Mouse (Mus musculus) gastrocnemius, adult 18-20 months (tissue): ENCODE results near the gene Hivep3. TPM values are rescaled to one million over a fixed set of nuclear protein-coding genes. Genes with fewer than 3 reads are reported as not detected.

Experiments used
- DNase-seq: peaks from one replicate; pipeline ENCODE4 v3.0.0; 2021; ENCODE audit warnings: low spot score
- total RNA-seq, 2 experiments: library from RNA; stranded (reverse); gene quantifications; 2 replicates each; pipeline ENCODE4 v1.2.3; 2021

Gene Hivep3
- total RNA-seq, 2 experiments from 2014 or later = 3.0 to 5.6 TPM

DNA sequence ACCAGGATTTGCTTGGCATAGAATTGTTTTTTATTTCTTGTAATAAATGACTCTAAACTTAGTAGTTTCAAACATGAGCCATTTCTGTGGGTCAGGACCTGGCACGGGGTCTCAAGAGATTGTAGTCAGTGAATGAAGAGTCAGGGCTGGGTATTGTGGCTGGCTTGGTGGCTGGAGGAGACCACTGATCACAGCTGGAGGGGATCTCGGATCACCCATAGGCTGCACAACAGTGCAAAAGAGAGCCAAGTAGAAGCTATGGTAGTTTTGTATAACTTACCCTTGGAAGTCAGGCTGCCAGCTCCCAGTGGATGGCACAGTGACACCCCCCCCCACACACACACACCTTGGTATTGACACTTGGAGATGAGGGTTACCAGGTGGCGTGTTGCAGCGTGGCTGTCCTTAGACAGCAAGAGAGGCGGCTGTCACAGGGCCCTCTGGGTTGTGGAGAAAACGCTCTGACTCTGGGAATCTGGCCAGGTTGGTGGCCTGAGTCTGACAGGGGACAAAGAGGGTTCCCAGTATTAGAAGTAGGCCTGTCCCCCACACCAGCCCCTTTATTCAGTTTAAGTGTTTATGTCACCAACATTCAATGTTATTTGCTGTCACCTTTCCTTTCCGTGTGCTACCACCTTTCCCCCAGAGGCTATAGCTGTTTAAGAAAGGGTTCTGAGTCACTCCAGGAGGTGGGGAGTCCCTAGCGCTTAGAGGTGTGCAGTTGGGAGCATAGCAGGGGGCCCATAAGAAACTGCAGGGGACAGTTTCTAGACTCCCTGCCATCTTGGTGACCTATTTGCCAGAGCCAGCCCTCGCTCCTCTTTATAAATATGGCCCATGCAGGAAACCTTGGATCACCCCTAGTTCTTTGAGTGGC is 240.4 kb downstream of the Hivep3 start:
- no peak for DNase-seq

DNA sequence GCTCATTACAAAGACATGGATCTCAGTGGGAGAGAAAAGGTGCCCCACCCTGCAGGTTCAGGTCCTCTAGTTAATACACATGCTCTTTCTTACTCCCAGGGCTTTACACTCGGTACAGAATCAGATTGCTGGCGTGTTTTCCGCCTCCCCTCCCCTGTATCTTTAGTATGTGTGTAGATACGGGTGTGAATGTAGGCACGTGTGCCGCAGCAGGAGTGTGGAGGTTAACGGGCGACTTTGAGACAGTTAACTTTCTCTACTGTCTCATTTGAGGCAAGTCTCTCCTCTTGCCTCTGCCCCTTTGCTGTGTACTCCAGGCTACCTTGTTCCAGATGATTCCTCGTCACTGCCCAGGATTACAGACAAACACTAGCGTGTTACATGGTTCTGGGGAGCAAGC is 241.7 kb downstream of the Hivep3 start:
- no peak for DNase-seq

DNA sequence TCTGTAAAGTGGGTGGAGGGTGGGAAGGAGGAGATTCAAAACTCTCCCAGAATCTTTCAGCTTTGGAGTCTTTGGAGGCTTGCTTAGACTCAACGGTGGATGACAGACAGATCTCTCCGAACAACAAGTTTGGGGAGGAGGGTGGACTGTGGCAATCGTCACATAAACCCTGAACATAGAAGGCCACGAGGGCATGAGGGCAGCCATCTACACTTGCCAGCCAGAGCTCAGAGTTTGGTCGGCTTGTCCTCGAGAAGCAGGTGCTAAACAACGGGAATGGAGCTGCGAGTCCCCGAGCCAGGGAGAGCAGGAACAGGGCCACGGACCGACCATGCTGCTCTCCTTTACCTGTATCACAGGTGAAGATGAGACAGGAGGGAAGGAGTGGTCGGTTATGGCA is 242.2 kb downstream of the Hivep3 start:
- no peak for DNase-seq

DNA sequence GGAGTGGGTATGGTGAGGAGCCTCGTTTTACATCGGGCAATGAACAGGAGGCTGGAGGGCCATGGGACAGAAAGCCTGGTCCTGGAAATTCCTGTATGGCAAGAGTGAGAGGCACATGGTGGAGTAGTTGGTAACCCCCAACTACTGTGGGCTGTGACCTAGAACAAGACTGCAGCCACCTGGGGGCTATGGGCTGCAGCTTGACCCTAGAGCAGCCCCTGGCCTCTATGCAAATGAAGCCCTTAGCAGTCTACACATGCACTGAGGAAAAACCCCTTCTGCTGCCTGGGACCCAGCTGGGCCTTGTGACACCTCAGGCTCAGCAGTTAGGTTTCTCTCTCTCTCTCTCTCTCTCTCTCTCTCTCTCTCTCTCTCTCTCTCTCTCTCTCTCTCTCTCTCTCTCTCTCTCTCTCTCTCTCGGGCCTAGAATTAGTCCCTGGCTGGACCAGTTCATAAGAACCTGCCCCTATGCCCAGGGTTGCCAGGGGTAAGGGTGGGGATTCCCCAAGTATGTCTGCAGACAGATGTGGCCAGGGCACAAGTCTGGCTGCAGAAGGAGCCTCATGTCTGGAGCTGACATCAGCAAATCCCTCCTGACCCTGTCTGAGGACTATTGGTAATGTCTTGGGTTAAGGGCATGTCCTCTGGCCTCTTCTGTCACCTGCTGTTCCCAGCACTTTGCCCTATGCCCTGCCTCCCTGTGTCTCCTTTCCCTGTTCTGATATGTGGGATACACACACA is 243.0 kb downstream of the Hivep3 start:
- DNase-seq = no peak

DNA sequence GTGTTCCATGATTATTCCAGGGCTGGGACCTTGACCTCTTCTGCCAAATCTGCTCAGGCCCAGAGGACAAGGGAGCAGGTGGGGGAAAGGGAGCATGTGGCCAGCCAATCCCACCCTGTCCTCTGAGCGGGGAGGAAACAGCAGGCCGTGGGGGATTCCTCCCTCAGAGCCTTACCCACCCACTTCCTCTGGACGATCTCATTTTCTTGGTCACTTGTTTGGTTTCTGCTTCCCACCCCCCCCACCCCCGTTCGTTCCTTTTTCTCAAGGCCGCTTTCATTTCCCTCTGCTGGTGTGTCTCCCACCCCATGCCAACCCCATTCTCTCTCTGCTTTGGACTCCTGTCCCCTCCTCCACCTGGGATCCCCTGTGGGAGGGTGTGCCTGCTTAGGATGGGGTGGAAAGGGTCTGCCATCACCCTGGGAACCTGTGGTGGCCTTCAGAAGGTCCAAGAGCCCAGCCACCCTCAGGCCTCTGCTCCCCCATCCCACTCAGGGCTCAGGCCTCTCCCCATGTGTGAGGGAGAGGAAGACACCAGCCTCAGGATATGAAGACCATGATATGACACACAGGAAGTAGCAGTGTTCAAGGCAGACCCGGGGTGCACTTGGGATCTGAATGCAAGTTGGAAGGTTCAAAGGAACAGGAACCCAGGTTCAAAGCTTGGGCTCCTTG is 244.4 kb downstream of the Hivep3 start:
- DNase-seq = no peak

DNA sequence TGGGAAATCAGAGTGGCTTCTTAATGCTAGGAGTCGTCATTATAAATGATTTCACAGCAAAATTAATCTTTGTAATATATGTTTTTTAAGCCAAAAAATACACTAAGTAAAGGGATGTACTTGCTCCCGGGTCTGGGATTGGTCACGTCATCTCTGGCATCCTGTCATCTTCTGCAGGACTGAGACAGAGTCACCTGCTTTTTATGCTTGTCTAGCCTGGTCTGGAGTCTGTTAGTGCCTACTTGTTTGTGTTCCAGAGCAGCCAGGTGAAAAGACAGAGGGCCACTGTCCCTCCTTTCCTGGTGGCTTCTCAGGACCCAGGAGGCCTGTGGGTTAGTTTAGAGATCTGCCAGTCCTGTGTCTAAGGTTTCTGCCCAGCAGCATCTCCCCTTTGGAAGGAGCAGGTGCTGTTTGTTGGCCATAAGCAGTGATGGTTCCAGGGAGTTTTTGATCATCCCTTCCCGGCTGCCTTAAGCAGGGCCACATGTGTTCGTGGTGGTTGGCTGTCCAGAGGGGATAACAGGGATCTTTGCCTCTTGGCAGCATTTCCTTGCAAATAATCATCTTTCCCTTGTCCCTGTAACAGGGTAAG is 245.8 kb downstream of the Hivep3 start:
- no peak for DNase-seq

DNA sequence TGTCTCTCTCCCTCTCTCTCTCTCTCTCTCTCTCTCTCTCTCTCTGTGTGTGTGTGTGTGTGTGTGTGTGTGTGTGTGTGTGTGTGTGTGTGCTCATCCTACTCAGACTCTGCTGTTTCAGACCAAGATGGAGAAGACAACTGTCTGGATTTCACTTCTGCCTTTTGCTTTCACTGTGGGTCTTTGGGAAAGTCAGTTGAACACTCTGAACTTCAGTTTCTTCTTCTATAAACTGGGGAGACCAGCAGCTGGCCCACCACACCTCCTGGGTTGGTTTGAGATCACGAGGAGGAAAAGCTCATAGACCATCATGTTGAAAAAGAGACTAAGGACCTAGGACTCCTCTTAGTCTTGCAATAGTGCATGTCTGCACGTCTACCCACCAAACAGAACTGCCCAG is 246.3 kb downstream of the Hivep3 start:
- no peak for DNase-seq

DNA sequence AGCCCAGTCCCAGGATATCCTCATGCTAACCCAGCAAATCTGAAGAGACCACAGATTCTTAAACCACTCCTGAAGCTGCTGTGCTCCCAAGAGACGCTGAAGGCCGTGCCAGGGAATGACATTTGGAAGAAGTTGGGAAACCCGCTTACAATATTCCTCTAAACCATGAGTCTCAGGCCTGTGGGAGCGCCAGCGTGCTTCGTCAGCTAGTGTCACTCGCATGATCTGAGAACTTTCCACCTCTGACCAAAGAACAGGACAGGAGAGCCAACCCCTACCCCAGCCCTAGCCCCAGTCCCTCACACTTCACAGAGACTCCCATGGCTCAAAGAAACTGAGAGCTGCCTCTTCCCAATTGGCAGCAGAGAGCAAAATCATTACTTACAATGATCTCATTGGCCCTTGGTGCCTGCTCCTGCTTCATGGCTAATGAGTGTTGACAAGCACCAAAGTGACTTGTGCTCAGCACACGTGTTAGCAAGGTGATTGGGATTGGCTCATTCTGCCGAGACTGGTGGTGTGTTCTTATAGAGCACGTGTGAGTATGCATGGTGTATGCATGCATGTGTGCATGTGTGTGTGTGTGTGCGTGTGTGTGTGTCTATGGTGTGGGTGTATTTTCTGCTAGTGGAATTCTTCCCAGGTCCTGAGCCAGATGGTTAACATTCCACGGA is 247.6 kb downstream of the Hivep3 start:
- no peak for DNase-seq

DNA sequence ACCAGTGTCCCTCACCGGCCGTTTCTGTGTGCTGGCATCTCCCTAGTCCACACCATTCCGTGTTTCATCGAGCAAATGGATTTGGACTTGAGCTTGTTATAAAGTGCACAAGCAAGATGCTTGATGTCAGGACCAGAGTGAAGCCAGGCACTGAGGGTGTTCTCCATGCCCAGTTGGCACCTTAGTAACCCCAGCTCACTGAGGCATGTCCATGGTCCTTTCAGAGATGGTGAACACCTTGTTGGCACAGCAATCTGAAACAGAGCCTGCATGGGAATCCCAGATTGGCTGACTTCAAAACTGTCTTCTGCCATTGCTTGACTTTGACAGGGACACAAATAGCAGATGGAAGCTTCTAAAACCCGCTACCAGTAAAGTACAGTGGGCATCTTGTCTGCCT is 252.5 kb downstream of the Hivep3 start:
- DNase-seq = no peak

DNA sequence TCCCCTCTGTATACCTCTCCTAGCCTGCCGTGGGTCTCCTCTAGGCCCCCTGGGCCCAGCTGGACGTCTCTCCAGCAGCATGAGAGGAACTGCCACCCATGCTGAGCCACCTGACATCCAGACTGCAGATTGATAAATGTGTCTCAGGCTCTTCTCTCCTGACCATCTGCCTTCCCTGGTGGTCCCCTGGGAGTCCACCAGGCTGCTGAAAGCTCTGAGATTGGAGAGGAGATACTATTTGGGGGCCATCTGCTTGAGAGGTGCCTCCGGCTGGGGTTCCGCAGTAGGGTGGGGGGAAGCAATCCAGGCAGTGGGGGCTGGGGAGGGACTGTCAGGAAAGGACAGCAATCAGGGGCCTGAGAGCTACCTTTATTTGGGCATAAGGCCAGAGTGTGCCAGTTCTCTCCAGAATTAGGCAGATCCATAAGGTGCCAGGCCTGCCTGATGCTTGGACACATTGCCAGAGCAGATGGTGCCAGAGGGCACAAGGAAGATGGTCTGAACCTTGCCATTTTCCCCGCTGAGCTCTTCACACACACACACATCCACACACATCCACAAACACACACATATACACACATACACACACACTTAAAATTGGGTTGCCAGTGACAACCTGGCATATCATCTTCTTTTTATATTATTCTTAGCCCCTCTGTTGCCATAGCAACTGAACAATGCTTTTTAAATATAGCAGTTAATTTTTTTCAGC is 253.2 kb downstream of the Hivep3 start:
- no peak for DNase-seq

DNA sequence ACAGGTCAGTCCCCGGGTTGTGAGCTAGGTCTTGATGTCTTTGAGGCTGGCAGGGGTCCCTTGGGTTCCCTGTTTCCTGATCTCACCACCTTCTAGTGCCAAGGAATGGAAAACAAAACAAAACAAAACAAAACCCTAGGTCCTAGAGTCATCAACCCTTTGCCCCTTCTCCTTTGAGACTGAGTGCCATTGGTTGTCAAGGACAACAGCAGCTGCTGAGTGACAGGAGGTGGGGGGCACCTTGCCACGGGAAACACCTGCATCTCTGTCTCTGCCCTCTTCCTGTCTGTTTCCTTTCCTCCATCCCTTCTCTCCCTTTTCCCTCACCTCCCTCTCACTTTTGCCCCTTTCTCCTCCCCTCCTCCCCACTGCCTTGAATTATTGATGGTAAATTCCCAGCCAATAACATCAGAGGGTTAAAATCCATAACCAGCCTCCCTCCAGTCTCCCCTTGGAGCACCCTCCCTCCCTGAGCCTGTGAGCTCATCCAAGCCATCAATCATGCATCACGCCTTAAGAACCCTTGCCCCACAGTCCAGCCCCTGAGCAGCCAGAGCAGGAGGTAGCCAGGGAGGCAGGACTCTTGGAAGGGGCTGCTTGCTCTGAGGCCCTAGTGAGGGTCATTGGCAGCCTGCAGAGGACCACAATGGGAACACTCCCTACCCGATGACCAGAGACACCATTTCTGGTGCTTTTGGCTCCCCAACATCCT is 253.9 kb downstream of the Hivep3 start:
- DNase-seq = no peak

DNA sequence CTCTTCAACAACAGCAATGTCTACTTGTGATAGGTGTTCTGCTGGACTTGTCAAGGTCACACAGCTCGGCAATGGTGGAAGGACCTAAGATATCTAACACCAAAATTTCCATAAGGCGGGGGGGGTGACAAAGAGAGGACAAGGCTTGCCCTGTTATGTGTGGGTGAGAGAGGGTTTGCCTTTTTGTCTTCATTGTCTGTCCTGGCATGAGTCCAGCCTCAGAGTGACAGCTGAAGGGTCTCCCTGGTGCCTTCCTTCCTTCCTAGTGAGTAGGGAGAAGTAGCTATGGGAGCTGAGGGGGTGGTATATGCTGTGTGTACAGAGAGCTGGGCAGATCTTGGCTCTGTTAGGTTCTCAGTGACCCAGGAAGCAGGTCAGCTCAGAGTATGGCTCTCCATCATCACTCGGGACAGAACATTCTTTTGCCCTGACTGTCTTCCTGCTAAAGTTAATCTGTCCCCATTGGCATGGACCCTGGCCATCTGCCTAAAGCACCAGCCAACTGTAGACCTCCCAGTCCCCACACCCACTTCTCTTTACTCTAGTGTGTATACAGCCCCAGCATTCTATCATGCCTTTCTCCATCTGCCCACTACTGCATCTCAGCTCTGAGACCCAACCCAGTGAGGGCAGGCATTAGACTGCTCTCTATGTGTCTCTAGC is 255.6 kb downstream of the Hivep3 start:
- DNase-seq = no peak

DNA sequence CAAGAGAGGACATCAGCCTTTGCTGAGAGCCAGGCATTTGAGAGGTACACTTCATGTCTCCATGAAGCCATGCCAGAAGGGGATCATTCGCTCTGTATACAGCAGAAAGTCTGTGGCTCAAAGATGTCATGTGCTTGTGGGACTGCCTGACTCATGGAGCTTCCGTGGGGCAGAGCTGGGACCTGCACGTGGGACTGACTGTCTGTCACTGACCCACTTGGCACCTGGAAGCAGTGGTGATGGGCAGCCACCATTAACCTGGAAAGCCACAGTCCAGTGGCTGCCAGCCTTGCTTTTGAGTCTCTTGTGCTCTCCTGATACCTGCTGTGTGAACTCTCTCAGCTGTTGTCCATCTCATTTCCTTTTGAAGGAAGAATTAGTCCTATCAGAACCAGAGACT is 256.8 kb downstream of the Hivep3 start:
- no peak for DNase-seq

DNA sequence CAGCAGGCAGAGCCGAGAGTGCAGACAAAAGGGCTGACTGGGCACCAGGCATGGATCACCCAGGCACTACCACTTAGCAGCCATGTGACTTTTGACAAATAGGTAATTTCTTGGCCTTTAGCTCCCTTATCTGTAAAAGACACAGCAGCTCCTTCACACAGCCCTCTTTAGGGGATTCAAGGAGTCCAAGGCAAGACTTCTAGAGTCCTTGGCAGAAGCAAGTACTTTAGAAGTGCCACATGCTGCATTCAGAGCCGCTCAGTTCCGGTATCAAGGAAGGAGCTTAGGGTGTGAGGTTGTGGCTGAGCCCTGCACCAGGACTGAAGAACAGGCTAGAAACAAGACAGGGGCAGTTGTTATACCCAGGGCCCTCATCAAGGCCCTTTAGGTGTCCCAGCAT is 257.3 kb downstream of the Hivep3 start:
- no peak for DNase-seq

DNA sequence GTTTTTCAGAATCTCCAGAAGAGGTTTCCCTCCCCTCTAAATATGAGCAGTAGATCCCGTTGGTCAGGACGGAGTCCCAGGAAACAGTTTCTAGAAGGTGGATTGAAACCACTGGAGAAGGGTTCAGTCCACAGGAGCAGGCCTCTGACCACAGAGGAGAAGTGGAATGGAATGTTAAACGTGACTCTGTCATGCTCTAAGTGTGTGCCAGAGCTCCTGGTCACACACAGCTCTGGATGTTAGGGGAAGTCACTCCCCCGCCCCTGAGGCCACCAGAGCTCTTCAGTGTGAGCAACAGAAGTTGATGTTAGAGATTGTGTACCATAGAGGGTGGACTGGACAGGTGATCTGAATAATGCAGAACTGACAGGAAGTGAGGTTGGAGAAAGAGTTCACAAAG is 258.2 kb downstream of the Hivep3 start:
- no peak for DNase-seq

DNA sequence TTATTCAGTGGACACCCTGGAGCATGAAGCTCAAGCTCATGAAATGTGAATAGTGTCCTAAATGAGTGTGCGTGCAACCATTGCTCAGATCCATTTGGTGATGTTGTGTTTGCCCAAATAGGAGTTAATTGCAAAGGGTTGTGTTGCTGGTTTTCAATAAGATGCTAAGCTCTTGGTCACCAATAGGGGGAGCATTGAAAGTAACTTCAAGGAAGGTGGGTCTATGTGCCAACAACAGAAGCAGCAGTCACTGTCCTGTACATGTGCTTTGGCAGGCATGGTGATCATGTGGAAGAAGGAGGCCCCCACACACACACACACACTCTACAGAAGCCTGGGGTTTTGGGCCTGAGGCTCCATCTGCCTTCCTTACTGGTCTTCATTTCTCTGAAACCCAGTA is 262.8 kb downstream of the Hivep3 start:
- no peak for DNase-seq

DNA sequence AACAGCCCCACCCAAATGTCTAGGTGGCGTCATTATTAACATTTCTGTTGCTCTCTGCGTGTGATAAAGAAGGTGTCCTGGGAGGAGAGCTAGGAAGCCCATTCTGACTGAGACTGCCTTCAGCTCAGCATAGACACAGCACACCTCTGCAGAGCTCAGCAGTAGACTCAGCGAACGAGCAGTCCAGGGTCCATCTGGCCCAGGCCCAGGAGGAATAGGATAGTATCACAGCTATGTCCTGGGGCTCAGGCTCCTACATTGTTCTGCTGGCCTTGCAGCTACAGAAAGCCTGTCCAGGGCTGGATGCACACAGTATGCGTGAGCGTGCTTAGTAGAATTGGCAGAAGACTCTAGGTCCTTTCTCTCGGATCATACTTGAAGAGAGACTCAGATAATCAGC is 263.8 kb downstream of the Hivep3 start:
- DNase-seq = no peak

DNA sequence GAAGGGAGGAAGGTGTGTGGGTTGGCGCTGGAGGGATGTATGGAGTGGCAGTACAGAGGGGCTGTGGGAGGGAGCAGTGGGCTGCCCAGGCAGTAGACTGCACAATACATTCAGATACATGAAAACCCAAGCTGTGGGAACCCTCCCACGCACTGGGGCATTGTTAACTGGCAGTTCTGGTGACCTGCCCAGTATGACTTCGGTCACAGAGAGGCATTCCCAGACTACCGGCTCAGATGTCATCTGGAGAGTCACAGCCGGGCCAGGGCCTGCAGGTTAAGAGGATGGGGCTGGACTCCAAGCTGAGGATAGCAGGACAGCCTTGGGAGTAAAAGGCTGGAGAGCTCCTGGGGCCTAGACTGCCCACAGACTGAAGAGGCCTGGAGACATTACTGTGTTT is 265.3 kb downstream of the Hivep3 start:
- DNase-seq = no peak

DNA sequence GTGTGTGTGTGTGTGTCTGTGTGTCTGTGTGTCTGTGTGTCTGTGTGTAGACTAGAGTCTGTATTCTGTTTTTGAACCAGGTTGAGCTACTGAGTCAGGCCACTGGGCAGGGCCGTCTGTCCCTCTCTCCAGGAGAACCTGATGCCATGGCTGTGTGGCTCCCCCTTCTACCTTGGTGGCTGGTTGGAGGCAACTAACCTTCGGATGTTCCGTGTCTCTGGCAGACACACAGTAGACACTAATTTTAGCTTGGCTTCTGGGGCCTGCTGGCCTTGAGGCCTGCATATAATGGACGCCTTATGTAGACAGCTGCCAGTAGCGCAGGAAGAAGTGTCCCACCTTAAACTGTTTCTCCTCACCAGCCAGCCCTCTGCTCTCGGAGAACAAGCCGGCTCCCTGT is 267.3 kb downstream of the Hivep3 start:
- peak; percentile 51 for DNase-seq

DNA sequence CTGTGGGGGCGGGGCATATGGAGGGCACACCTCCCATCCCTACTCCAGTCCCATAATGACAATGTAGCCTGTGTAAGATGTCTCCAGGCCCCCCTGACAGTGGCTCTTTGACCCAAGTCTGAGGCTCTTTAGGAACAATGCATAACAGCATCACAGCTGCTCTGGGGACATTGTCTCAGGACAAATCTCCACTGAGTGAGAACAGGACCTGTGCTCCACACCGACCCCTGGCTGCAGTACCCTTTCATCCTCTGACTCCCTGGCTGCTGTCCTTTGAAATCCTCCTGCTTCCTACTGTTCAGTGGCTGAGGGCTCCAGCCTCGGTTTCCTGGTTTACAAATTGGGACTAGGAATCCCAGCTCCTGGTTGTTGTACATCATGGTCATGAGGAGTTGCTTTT is 269.4 kb downstream of the Hivep3 start:
- DNase-seq = no peak
